Mouse (Mus musculus) olfactory bulb, adult 2 months (tissue): ENCODE results near the gene Fam174b.

Experiments
- CTCF ChIP-seq: fragments of 200-500 bp; IDR thresholded peaks from 2 replicates; pipeline ENCODE4 v1.5.1; 2012; ENCODE audit warnings: low read depth, mild to moderate bottlenecking, low read length, moderate library complexity; ENCODE audit not compliant: insufficient read depth
- POLR2A ChIP-seq: fragments of 200-500 bp; IDR thresholded peaks from 2 replicates; pipeline ENCODE4 v1.6.1; 2012; ENCODE audit warnings: mild to moderate bottlenecking, low read depth, low read length, moderate library complexity; ENCODE audit not compliant: insufficient read depth

DNA sequence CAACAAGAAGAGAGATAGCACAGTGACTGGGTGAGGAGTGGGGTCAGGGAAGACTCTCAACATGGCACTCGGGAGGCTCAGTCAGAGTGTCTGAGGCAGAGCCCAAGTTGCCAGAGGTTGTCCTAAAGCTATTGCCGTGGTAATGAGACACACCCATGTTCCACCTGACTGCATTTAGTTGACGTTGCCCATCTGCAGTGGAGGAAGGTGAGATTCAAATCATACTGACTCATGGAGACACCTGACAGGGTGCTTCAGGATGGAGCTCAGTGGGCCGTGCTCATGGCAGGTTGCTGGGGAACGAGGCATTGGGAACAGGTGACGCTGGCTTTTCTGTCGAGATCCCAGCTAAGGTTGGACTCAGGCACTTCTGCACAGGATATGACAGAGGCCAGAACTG lies 9.9 kb downstream of the Fam174b start:
- TF ChIP-seq POLR2A (no peak), CTCF (no peak)
